Mouse (Mus musculus) CD4-positive, CD25-positive, alpha-beta regulatory T cell, adult 2 months (primary cell): ENCODE results near the gene Cenpu.

Source experiments
- DNase-seq: peaks from one replicate; pipeline ENCODE4 v3.0.0-alpha.2; 2012; ENCODE audit warnings: low read depth, low spot score

Gene Cenpu

GRCm38 (mm10) chr8:46551615-46552440, at the start of gene Cenpu:
Gene Cenpu (plus strand): TSS chr8:46552028.
- DNase-seq = peak; percentile 99

- DNase-seq = no peak
These were observed 49.3 kb upstream of the Cenpu start for GRCm38 (mm10) chr8:46502333-46503071.

GRCm38 (mm10) chr8:46503072-46503695, 48.6 kb upstream of the Cenpu start:
- no peak for DNase-seq

DNA sequence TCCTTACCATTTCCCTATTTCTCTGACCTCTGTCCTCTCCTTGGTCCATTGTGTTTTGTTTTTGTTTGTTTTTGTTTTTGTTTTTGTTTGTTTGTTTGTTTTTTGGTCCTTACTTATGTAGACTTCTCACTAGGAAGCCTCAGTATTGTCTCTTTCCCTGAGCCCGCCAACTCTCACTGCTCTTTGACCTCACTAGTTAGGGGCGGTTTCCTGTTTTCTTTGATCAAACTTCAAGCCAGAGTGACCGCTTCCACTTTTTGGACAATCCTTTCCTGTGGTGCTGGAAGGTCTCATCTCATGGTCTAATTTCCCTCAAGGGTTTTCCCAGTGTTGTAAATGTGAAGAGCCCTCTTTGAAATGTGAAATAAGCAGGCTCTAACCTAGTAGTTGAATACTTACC, 47.6 kb upstream of the Cenpu start:
- DNase-seq = no peak

GRCm38 (mm10) chr8:46508488-46509395, 43.1 kb upstream of the Cenpu start:
- DNase-seq = peak; percentile 3

- no peak for DNase-seq
These were observed 42.4 kb upstream of the Cenpu start for GRCm38 (mm10) chr8:46509474-46509873.

DNA sequence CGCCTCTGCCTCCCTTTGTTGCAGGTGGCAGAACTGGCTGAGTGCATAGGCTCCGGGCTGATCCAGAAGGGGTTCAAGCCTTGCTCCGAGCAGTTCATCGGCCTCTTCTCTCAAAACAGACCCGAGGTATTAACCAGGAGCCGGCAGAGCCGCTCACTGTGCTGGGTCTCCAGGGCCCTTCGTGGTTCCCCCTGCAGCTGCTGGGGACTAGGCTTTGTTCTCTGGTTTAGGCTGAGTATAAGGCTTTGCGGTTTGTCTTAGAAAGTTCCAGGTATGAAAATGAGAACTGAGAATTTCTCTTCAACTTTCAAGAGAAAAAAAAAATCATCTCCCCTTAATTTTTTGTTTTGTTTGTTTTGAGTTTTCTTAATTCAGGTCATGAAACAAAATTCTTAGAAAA, 40.5 kb upstream of the Cenpu start:
- DNase-seq = peak; percentile 13

DNA sequence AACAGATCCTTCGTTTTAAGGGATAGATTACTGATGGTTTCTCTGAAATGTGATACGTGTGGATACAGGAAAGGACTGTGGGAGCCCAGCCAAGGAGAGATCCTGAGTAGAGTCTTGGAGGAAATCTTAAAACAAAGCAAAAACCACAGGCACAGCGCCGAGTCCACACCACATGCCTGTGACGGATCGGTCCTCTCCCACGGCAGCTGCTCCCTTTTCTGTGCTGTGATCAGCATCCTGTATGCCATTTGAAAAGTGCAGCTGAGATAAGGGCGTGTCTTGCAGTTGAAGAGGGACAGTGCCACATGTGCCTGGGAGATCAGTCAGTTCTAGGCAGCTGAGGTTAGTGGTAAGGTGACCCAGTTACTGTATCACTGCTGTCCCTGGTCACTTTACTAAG, 39.3 kb upstream of the Cenpu start:
- peak; percentile 18 for DNase-seq

GRCm38 (mm10) chr8:46514027-46514426, 37.8 kb upstream of the Cenpu start:
- DNase-seq = no peak

GRCm38 (mm10) chr8:46520667-46521066, 31.2 kb upstream of the Cenpu start:
- DNase-seq = no peak

GRCm38 (mm10) chr8:46526098-46526497, 25.7 kb upstream of the Cenpu start:
- no peak for DNase-seq

DNA sequence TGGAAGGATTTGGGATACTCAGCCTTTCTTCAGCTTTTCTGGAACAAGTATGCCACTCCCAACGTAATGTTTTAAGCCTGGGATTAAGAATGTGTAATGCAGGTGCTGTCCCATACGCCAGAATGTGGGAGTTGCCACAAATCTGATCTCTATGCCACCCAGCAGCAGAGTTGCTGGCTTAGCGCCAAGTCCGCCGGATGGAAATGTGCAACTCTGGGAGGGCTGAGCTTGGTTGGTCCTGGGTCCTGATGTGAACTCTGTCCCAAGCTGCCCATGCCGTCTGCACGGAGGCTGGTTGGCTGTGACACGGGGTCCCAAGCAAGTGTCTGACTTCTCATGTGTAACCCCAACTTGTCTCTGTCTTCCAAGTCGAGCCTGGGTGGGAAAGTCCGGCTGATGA, 25.0 kb upstream of the Cenpu start:
- DNase-seq = no peak

DNA sequence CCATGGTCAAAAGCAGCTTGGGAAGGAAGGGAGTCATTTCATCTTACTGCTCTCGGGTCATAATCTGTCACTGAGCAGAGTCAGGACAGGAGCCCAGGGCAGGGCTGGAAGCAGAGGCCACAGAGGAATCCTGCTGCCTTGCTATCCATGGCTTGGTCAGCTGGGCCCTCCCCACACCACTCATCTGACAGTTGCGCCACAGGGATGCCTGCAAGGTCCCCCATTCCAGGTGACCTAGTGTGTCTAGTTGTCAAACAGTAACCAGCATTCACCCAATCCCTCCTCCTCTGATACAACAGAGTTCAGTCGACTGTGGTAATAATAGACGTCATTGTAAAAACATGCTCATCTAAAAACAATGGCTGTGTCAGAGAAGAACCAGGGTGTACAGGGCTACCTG, 22.3 kb upstream of the Cenpu start:
- no peak for DNase-seq

DNA sequence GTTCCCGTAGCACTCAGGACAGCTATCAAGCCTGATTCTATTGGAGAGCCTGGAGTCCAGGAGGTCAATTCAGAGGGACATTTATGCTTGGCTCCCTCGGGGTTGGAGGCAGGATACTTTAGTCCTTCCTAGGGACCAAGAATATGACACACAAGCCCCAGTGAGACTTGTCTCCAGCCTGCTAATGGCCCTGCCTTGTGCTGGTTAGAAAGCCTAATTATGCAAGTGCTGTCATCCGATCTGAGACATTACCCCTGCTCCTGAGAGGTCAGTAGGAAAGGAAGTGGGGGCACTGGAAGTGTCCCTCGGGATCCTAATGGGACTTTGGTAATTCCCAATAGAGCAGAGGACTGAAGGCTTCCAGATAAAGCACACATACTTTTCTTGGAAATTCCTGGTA, 21.3 kb upstream of the Cenpu start:
- DNase-seq = no peak

DNA sequence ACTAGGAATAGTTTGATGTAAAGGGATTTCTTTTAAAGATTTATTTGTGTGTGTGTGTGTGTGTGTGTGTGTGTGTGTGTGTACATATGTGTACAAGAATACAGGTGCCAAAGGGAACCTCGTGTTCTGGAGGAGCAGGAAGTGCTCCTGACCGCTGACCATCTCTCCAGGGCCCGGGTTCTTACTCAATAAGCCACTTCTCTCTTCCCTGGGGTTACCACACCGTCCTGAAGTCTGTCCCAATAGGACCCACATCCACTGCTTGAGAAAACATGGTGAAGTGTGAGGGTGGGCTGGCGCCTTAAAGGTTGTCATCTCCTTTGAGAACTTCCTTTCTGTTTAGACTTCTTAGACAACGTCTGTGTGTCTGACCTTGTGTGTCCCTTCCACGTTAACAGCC, 17.9 kb upstream of the Cenpu start:
- no peak for DNase-seq

DNA sequence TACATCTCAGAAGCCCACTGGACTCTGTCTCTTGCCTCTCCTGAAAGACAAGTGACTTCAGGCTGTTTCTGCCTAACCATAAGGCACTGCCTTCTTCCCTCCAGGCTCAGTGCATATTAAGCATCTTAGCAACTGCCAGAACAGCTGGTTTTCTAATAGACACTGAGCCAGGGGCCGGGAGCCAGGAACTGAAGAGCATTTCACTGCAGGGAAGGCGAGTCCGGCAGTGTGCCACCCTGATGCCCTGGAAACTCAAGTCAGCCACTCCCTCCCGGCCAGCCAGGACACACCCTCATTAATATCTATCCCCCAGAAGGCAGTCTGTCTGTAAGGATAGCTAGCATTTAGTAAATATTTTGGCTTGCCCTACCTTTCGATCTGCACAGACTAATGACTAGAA, 12.1 kb upstream of the Cenpu start:
- DNase-seq = no peak

- DNase-seq = peak; percentile 19
These were observed 8.6 kb upstream of the Cenpu start for GRCm38 (mm10) chr8:46543191-46543590.

- no peak for DNase-seq
These were observed 8.2 kb upstream of the Cenpu start for GRCm38 (mm10) chr8:46543662-46544061.

GRCm38 (mm10) chr8:46545854-46546253, 6.0 kb upstream of the Cenpu start:
- DNase-seq = no peak

DNA sequence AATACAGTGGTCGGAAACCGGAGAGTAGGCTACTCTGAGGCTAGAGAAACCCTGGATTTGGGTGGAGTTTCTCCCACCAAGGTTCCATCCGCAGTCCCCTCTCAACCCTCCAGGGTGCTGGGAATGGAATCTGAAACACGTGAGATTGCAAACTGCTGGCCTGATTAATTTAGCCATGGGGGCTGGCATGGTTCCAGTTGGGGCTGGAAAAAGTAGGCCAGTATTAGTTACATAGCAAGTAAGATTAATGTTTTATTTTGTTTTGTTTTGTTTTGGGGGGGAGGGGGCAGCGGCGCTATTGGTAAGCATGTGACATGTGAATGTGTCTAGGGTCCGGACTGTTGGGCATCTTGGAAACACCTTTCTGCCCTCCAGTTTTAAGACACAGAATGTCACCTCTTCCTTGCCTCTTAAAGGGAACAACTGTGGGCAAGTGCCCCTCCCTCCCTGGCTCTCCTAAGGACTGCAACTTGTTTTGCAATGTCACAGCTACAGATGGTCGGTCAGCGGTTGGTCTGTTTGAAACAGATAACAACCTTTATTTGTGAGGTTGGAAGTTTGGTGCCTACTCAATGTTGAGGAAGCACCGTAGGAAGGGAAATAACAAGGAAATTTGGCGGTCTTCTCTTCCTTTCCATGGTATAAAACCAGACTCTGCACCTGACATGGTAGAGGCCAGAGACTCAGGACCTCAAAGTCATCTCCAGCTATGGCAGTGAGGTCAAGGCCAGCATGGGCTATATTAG, 5.2 kb upstream of the Cenpu start:
- DNase-seq = no peak

GRCm38 (mm10) chr8:46547245-46547644, 4.6 kb upstream of the Cenpu start:
- peak; percentile 65 for DNase-seq
